Mouse (Mus musculus) midbrain, postnatal 0 days (tissue): ENCODE data around the gene Neurl2. TPM values are rescaled to one million over a fixed set of nuclear protein-coding genes. Genes with fewer than 3 reads are reported as not detected.
"Not testable (repeated sequence)": the region's sequence is repeated elsewhere in the genome, so short reads cannot be mapped to it uniquely, and the experiment has no call there.

Experiments
- ATAC-seq: fragments of 200-750 bp; cut with Nextera tagmentation; 2 replicates; pipeline ENCODE4 v1.8.0; 2017; ENCODE audit warnings: moderate number of reproducible peaks, mild to moderate bottlenecking, moderate TSS enrichment, moderate library complexity; ENCODE audit not compliant: low FRiP score
- DNase-seq: peaks from one replicate; pipeline ENCODE4 v3.0.0-alpha.2; 2015; ENCODE audit warnings: low spot score
- H3K27ac ChIP-seq: fragments of 300-500 bp; sonication (generic); 2 replicates; pipeline ENCODE4 v1.5.1; 2014; ENCODE audit warnings: low read depth, mild to moderate bottlenecking, low read length, mixed read lengths
- H3K27me3 ChIP-seq: fragments of 300-500 bp; sonication (generic); 2 replicates; pipeline ENCODE4 v1.6.1; 2014; ENCODE audit warnings: low read length, control low read depth, mixed read lengths; ENCODE audit not compliant: insufficient read depth
- H3K36me3 ChIP-seq: fragments of 300-500 bp; sonication (generic); 2 replicates; pipeline ENCODE4 v1.6.1; 2014; ENCODE audit warnings: low read length, control low read depth, mixed read lengths; ENCODE audit not compliant: insufficient read depth
- H3K4me1 ChIP-seq: fragments of 300-500 bp; sonication (generic); 2 replicates; pipeline ENCODE4 v1.6.1; 2014; ENCODE audit warnings: mild to moderate bottlenecking, control low read depth, antibody characterized with exemption, low read length, mixed read lengths; ENCODE audit not compliant: insufficient read depth
- H3K4me2 ChIP-seq: fragments of 300-500 bp; sonication (generic); 2 replicates; pipeline ENCODE4 v1.6.1; 2014; ENCODE audit warnings: low read depth, mild to moderate bottlenecking, low read length, mixed read lengths; ENCODE audit not compliant: poor library complexity, severe bottlenecking
- H3K4me3 ChIP-seq: fragments of 300-500 bp; sonication (generic); 2 replicates; pipeline ENCODE4 v1.5.1; 2014; ENCODE audit warnings: low read depth, mild to moderate bottlenecking, low read length, moderate library complexity
- H3K9ac ChIP-seq: fragments of 300-500 bp; sonication (generic); replicated peaks from 2 replicates; pipeline ENCODE4 v1.6.1; 2014; ENCODE audit warnings: mild to moderate bottlenecking, low read length, moderate library complexity, mixed read lengths; ENCODE audit not compliant: poor library complexity, severe bottlenecking
- H3K9me3 ChIP-seq: fragments of 300-500 bp; sonication (generic); 2 replicates; pipeline ENCODE4 v1.6.1; 2016; ENCODE audit warnings: low read length, control low read depth
- CTCF ChIP-seq: IDR thresholded peaks from 2 replicates; pipeline ENCODE4 v1.5.1; 2016; ENCODE audit warnings: antibody characterized with exemption, mild to moderate bottlenecking
- WGBS: fragments of 180-500 bp; shearing (Covaris S2); extraction: QIAGEN DNeasy Blood & Tissue Kit; methylation state at CpG from one replicate; pipeline ENCODE4 v1.1.7; 2014; 5-methylcytosine and 5-hydroxymethylcytosine counted together
- polyA plus RNA-seq: library from polyadenylated mRNA; unstranded; fragments of >200 nt; fragmentation: Nextera tagmentation; extraction: Ambion mirVana; gene quantifications from 2 replicates; pipeline ENCODE4 v1.2.1, GENCODE M21; 2015
- total RNA-seq: library from RNA; depleted of rRNA; stranded (reverse); fragments of >200 nt; gene quantifications from 2 replicates; pipeline ENCODE4 v1.2.3, GENCODE M21; 2014

Gene Neurl2
- total and polyA plus RNA-seq, 2 experiments from 2014 or later, result 7.8 to 11.2 TPM

DNA sequence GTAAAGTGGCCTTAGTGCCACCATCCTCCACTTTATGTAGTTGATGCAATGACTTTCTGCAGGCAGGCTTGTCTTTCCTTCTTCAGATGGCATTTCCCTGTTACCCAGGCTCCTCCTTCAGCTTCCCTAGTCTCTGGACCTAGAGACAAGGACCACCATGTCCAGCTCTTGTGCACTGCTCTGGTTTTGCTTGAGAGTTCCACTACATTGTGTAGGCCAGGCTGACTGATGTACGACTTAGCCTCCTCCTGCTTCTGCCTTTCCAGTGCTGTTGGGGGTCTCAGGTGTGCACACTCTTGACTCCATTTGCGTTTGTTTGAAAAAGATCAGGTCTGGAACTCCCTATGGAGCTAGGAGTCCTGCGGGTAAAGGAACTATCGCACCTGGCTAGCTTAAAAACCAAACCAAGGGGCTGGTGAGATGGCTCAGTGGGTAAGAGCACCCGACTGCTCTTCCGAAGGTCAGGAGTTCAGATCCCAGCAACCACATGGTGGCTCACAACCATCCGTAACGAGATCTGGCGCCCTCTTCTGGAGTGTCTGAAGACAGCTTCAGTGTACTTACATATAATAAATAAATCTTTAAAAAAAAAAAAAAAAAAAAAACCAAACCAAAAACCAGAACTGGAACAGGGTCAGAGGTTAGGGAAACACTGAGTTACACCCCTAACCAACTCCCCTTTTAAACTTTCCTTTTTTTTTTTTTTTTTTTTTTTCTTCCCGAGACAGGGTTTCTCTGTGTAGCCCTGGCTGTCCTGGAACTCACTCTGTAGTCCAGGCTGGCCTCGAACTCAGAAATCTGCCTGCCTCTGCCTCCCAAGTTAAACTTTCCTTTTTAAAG lies 44.3 kb upstream of the Neurl2 start:
- not testable (repeated sequence) for H3K4me1 ChIP-seq, DNase-seq, H3K4me2 ChIP-seq, H3K27ac ChIP-seq, H3K36me3 ChIP-seq, H3K9ac ChIP-seq, H3K9me3 ChIP-seq, H3K27me3 ChIP-seq, ATAC-seq
- peak overlapping the region; percentile 57; the same call in 1 of the 2 replicates for H3K4me3 ChIP-seq
- TF ChIP-seq CTCF, result peak; percentile 27
- WGBS, result 74% methylated on average over 11 of the region's 11 CpGs

DNA sequence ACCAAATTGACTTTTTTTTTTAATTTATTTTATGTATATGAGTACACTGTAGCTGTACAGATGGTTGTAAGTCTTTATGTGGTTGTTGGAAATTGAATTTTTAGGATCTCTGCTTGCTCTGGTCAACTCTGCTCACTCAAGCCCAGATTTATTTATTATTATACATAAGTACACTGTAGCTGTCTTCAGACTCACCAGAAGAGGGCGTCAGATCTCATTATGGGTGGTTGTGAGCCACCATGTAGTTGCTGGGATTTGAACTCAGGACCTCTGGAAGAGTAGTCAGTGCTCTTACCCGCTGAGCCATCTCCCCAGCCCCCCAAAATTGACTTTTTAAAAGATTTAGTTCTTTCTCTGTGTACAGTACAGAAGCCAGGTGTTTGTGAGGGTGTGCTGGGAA lies 42.4 kb upstream of the Neurl2 start:
- H3K9ac ChIP-seq, H3K4me3 ChIP-seq, H3K27ac ChIP-seq, H3K36me3 ChIP-seq, H3K4me1 ChIP-seq, H3K4me2 ChIP-seq, ATAC-seq, H3K27me3 ChIP-seq, DNase-seq, H3K9me3 ChIP-seq: not testable (repeated sequence)
- 36% methylated on average over 2 of the region's 2 CpGs for WGBS

GRCm38 (mm10) chr2:164874239-164874769 lies 41.0 kb upstream of the Neurl2 start:
- 43% methylated on average over 1 of the region's 1 CpGs for WGBS
- H3K27ac ChIP-seq, result no peak overlapping the region
- H3K27me3 ChIP-seq, result no peaks in the 10 kb centered on the region
- H3K4me3 ChIP-seq, result no peak overlapping the region
- no peaks in the 10 kb centered on the region for H3K36me3 ChIP-seq
- peaks cover 9% of the 10 kb centered on the region; the same call in 1 of the 2 replicates for H3K4me1 ChIP-seq
- DNase-seq (no peak), ATAC-seq (no peak)
- H3K9ac ChIP-seq, result no peak overlapping the region
- H3K9me3 ChIP-seq, result no peaks in the 10 kb centered on the region
- no peak for TF ChIP-seq CTCF
- no peak overlapping the region for H3K4me2 ChIP-seq

- Histone ChIP-seq H3K9ac (no peak overlapping the region), H3K27ac (no peak overlapping the region), H3K27me3 (no peaks in the 10 kb centered on the region), H3K36me3 (no peaks in the 10 kb centered on the region), H3K4me2 (no peak overlapping the region), H3K9me3 (no peaks in the 10 kb centered on the region), H3K4me1 (peaks cover 6% of the 10 kb centered on the region; the same call in 1 of the 2 replicates), H3K4me3 (no peak overlapping the region)
- ATAC-seq, result no peak
- DNase-seq, result no peak
- TF ChIP-seq CTCF, result no peak
- WGBS, result 79% methylated on average over 3 of the region's 3 CpGs
Measured at GRCm38 (mm10) chr2:164873621-164874020, 40.4 kb upstream of the Neurl2 start.

DNA sequence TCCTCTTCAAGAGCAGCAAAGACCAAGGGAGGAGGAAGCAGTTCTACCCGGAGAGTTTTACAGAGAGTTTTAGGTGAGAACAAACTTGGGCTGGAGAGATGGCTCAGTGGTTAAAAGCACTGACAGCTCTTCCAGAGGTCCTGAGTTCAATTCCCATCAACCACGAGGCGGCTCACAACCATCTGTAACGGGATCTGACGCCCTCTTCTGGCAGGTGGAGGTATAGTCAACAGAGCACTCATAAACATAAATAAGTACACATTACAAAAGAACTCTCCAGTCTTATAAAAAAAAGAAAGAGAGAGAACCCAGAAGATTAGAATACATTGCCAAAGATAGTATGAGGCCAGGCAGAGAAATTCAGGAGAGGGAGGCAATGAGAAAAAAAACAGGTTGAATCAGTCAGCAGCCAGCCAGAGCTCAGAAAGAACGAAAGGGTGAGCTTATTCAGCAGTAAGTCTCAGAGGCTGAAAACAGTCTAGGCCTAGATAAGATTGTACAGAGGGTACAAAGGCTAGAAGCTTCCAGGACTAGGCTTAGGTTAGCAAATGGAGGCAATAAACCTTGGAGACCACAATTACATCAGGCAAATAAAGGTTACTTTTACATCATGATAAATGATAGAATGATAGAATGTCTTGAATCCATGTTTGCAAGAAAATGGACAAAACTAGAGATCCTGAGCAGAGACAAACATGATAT lies 38.5 kb upstream of the Neurl2 start:
- DNase-seq, result no peak
- Histone ChIP-seq H3K4me1 (no peaks in the 10 kb centered on the region), H3K4me3 (no peak overlapping the region), H3K4me2 (no peak overlapping the region), H3K9ac (no peak overlapping the region), H3K27ac (no peak overlapping the region), H3K36me3 (no peaks in the 10 kb centered on the region), H3K9me3 (no peaks in the 10 kb centered on the region), H3K27me3 (no peaks in the 10 kb centered on the region)
- TF ChIP-seq CTCF, result no peak
- 56% methylated on average over 6 of the region's 6 CpGs for WGBS
- no peak for ATAC-seq

- no peak for ATAC-seq
- no peak overlapping the region for H3K27ac ChIP-seq
Measured at GRCm38 (mm10) chr2:164868491-164868890, 35.2 kb upstream of the Neurl2 start.

More at GRCm38 (mm10) chr2:164868491-164868890, 35.2 kb upstream of the Neurl2 start:
- no peak overlapping the region for H3K4me3 ChIP-seq
- H3K36me3 ChIP-seq, result no peaks in the 10 kb centered on the region
- no peak overlapping the region for H3K4me2 ChIP-seq
- H3K9ac ChIP-seq, result no peak overlapping the region
- H3K27me3 ChIP-seq, result no peaks in the 10 kb centered on the region
- no peak for TF ChIP-seq CTCF
- H3K4me1 ChIP-seq, result no peaks in the 10 kb centered on the region
- WGBS, result 72% methylated on average over 7 of the region's 7 CpGs
- no peak for DNase-seq
- no peaks in the 10 kb centered on the region for H3K9me3 ChIP-seq
